Mouse (Mus musculus) ES-E14 (cell line): ENCODE results near the gene Capn11.

Experiments used
- CHD2 ChIP-seq: IDR thresholded peaks from 2 replicates; pipeline ENCODE4 v1.6.1; 2014; ENCODE audit warnings: mild to moderate bottlenecking, low read depth, low read length, inconsistent platforms
- HCFC1 ChIP-seq: IDR thresholded peaks from 2 replicates; pipeline ENCODE4 v1.6.1; 2012; ENCODE audit warnings: low read length, inconsistent platforms, borderline replicate concordance; ENCODE audit not compliant: insufficient read depth
- ZC3H11A ChIP-seq: IDR thresholded peaks from 2 replicates; pipeline ENCODE4 v1.6.1; 2012; ENCODE audit warnings: low read depth, mild to moderate bottlenecking, inconsistent platforms, low read length, borderline replicate concordance
- ZNF384 ChIP-seq: IDR thresholded peaks from 2 replicates; pipeline ENCODE4 v1.6.1; 2012; ENCODE audit warnings: low read depth, low read length, inconsistent platforms

DNA sequence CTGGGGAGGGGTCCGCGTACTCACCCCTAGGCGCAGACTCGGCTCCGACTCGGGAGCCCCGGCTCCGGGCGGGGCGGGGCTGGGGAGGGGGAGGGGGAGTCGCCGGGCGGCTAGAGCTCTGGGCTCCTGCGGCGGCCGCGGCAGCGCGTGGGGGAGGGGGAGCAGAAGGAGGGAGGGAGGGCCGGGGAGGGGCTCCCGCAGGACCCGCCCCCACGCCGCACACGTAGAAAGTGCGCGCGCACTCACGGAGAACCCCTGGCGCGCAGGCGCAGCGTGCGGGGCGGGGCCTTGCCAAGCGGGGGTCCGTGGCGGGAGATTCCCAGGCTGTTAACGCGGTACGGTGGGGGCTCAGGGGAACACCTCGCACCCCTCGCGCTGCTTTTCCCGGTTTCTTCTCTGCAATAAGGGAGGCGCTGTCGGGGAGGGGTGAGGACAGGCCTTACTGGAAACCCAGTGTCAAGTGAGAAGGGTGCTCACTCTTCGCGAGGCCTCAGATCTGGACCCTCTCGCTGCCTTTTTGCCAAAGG, 27.0 kb upstream of the Capn11 start, which contains the start of gene Mrpl14:
- TF ChIP-seq ZNF384: no peak
- TF ChIP-seq ZC3H11A: no peak
- no peak for TF ChIP-seq CHD2
- TF ChIP-seq HCFC1: no peak
